Mouse (Mus musculus) lung, postnatal 10 days (tissue): ENCODE measurements around the gene Fam149a.
A peak's percentile ranks its signal among the peaks of the same experiment; 100 is the strongest.
"Not testable (repeated sequence)": the region's sequence is repeated elsewhere in the genome, so short reads cannot be mapped to it uniquely, and the experiment has no call there.

Source experiments
- DNase-seq: peaks from one replicate; pipeline ENCODE4 v3.0.0; 2021

Fam149a gene

DNA sequence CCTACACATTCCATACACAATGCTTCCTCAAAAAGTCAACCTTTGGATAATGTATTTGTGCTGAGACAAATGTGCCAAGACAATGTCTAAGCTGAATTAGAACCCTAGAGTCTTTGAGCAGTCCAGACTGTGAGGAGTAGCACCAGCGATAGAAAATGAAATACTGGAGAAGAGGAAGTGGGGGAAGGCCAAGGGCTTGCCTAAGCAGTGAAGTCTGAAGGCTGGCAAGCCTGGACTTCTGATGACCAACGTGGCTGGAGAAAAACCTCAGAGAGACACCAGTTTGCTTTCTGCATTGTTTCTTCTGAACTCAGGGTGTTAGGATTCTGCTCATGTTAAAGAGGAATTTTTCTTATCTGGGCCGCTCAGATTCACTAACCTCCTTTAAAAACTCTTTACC lies 51.2 kb downstream of the Fam149a start:
- DNase-seq: no peak

DNA sequence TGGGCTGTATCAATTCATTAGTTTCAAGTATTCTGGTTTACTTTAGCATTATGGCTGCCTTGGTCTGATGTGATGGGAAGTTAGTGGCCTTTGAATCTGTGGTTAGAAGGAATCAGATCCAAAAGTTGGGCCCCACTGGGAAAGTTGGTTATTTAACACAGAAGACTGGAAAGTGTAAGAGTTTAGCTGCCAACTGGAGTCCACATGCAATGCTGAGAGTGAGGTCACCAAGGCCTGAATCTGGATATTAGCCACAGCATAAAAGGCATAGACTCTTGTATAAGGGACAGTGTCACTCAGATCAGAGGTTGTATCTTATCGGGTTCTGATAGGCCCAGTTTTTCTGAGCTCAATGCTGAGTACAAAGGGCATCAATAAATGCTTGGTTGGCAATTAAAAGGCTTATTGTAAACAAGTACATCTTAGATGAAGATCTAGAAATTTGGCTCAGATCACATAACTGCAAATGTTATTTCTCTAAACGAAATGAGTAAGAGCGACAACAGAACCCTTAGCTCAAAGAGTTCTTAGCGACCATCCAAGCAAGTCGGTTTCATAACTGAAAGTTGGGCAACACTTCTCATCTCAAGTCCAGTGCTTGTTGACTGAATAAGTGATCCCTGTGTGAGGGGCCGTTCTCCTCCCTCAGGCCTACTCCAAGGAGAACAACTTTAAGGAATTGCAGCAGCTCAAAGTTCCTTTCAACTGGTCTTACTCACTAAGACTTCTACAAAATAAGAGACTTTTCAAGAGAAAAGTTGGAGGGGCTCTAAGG lies 52.7 kb downstream of the Fam149a start:
- DNase-seq: peak; percentile 24

DNA sequence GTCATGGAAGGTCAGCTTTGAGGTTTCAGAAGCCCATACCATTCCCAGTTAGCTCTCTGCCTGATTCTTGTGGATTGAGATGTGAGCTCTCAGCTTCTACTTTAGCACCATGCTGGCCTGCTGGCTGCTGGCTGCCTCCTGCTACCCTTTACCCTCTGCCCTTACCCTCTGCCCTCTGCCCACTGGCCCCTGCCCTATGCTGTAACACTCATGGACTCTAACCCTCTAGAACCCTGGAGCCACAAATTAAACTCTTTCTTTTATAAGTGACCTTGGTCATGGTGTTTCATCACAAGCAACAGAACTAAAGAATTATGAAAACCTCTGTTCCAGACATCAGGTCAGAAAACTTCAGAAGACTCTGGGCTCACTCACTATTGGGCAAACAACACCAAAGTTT lies 55.0 kb downstream of the Fam149a start:
- not testable (repeated sequence) for DNase-seq

DNA sequence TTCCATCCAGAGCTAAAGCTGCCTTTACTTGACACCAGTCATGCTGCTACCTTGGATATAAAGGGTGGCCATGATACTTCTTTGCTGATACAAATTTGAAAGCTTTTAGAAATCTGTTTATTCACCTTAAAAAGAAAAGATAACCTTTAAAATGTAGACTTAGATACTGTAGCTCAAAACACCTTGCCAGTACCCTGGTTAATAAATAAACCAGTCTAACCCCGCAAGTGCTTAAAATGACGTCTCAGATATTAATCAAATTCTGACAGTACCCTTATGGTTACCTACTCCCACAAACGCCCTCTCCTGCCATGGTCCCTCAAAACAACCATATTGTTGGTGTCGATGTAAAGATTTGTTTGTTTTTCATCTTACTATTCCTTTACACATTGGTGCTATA lies 57.9 kb downstream of the Fam149a start:
- DNase-seq: no peak

DNA sequence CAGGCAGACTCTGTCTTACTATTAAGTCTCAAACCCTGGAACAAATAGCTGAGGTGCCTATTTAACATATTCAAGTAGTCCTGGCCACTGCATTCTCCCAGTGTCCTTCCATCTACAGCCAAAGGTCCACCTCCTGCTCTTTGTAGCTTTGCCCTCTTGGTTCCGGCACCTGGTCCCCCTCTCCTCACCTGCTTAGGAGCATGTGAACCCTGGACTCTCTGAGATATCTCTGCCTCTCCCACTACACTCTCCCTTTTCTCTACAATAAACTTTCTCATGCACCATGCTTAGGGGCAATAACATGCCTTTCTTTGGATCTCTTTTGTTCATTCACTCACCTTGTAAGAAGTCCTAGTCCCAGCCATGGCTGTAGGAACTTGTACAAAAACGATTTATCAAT lies 60.7 kb downstream of the Fam149a start:
- no peak for DNase-seq

DNA sequence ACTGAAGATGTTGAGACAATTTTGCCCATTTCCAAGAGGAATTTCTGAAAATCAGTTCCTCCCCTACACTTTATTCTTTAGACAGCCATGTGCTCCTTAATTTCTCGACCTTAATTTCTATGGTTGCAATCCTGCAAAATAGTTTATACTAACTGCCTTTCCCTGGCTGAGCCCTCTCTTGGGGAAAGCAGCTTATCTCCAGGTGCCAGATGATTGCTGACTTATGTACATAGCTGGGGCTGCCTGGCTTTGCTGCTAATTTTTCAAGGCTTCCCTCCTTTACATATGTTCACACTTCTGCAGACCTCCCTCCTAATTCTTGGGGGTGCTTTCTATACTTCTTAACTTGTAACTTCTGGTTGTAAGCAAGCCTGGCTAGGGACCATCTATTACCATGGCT lies 61.2 kb downstream of the Fam149a start:
- no peak for DNase-seq

DNA sequence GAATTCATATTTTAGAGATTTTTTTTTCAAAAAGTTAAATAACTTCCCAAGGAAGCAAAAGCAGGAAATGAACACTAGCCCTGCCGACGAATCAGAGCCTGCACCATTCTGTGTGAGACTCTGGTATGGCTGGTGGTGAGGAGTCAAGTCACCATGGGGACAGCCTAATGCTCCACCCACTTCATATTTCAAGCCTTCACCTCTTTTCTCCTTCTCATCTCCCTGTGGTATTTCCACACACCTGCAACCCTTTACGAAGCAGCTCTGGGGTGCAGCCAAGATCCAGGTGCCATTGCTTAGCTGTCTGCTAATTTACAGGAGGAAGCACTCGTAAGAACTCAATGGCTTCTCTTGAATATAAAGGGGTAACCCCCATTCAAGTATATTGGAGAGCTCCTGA lies 71.1 kb downstream of the Fam149a start:
- peak; percentile 8 for DNase-seq

DNA sequence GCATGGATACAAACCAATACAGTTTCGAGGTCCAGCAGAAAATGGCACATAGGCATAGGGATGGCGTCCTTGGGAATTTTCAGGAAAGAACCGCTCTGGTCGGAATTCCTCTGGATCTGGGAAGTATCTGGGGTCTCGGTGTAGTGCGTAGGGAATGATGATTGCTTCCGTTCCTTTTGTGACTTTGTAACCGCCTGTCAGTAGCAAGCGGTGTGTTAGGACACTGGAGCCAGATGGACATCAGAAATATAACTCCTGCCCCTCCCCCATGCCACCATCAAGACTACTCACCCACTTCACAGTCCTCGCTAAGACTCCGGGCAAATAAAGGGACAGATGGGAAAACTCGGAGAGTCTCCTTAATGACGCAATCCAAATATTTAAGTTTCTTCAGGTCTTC lies 73.7 kb downstream of the Fam149a start, which contains the start of gene Gm45753:
TSS of gene Gm45753 (minus strand) at position 101 of the 400 bp plus-strand sequence.
- no peak for DNase-seq

DNA sequence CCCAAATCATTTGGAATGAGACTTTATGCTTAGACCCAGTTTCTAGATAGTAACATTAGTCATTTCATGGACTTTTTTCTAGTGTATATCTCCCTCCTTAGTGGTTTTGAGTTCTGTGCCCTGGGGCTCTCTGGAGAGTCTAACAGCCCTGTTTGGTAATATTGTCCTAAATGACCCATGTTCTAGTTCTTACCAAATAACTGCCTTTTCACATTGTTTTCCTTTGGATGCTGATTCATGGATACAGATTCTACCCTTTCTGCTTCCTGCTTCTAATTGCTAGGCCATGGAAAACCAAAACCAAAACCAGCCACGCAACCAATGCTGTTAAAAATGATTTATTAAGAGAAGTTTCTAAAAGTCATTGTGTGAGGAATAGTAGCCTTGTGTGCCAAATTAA lies 76.6 kb downstream of the Fam149a start:
- no peak for DNase-seq

DNA sequence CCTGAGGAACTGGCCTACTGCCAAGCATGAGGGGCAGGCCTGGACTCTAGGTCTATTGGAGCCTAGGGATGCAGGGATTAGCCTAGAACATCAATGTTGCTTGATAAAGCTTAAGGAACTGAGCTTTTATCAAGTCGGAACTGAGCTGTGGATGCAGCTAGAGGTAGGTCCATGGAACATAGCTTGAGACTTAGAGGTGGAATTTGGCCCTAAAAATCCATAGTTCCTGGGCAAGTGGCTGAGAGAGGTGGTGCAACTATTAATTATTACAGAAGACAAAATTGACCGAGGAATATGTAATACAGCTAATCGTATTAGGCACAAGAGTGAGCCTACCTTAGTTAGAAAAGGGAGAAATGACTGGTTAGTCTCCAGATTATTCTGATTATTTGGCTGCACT lies 77.7 kb downstream of the Fam149a start:
- DNase-seq: no peak

DNA sequence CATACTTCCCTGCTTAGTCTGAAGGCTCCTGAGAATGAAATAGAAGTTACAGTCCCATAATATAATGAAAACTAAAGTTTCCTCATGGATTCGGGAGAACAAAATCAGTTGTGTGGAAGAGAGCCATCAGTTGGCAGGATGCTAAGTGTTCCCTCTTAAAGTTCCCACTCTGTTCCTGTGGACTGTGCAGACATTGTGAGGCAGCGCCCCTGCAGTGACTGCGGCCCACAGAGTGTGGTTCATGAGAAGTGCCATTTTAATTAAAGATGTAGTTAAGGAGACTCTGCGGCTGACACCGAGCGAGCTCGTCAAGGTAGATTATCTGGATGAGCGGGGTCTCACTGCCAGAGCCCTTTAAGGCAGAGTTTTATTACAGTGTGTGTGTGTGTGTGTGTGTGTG lies 79.7 kb downstream of the Fam149a start:
- DNase-seq: no peak

DNA sequence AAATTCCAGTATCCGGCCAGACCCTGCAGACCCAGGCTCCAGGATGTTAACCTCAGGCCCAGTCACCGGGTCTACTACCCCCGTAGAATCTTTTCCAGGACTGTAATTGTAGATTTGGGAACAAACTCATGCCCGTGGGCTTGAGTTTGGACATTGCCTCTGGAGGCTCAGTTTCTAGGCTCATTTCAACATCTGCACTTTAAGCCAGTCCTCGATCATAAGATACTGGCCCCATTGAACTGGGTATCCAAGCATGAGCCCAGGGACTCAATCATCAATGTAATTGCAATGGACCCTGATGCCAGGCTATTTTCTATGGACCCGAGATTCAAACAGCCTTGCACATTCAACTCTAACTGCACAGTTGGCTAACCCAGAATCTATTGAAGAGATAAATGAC lies 86.8 kb downstream of the Fam149a start:
- DNase-seq: no peak

DNA sequence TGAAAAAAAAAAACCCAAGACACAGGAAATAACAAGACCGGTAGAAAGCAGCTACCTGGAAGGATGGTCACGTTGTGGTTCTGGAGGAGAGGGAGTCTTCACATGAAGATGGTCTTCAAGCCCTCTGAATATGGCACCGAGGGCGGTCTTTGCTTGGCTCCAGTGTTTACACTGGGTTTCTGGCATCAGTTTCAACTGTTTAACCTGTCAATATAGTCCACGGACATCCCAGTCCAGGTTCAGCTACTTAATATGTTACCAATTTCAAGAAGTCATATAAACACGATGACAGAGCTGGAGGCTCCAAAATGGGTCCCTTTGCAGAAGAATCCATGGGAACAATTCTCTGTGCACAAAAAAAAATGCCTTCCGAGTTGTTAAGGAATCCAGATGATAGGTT lies 87.4 kb downstream of the Fam149a start, which contains the start of gene Klkb1:
TSS of gene Klkb1 (minus strand) at position 173 of the 400 bp plus-strand sequence.
- DNase-seq: no peak

DNA sequence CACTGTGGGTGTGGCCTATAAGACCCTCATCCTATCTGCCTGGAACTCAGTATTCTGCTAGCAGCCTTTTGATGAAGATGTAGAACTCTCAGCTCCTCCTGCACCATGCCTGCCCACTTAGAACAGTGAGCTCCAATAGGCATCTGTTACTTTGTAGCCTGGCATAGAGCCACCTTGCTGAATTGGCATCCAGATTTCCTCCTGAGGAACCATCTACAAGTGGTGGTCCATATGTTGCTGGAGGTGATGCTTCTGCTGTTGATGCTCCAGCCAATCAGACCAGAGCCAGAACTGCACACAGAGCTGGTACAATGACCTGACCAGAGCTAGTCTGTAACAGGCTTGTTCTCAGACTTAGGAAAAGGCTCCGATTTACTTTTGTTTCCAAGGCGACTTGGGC lies 90.3 kb downstream of the Fam149a start:
- DNase-seq: no peak
